Mouse (Mus musculus): ENCODE measurements around the gene Gm36864.
"Not testable (repeated sequence)": the region's sequence is repeated elsewhere in the genome, so short reads cannot be mapped to it uniquely, and the experiment has no call there.

The Gm36864 gene

GRCm38 (mm10) chr7:44235909-44236308 is at the start of gene Gm36864:
Gene Gm36864 (plus strand): TSS chr7:44236177.
- DNase-seq: no peak

DNA sequence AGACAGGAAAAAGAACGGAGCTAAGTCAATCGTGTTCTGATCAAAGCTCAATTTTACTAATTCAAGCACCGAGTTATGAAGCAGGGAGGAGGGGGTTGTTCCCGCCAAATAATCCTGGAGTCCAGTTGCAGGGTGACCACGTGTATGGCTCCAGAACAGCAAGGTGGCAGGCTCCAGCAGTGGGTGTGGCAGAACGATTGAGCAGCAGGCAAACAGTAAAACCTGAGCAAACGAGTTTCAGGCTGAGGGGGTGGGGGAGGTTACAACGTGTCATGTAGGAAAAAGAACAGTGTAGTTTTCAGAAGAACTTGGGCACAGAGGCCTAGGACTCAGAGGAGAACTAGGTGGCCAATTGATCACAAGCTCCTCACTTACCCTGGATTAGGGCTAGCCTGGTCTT is 49.5 kb upstream of the Gm36864 start:
- DNase-seq: not testable (repeated sequence)

DNA sequence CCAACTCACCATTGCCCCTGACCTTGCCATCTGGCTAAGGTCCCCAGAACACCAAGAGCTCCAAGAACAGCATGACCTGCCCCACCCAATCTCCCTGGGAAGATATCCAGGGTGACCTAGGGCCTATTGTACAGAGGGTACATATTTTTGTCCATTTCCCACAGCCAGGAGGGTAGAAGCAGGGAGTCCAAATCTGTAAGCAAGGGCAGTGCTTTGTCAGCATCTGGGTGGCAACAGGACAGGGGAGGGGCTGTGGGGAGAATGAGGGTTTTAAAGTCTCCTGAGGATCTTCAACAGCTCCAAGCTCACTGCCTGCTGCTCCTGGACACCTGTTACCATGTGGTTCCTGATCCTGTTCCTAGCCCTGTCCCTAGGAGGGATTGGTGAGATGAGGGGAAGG is 48.0 kb upstream of the Gm36864 start, which contains the start of gene Klk1b24:
Gene Klk1b24, plus strand, starts transcription at position 301 of the 400 bp plus-strand sequence.
- DNase-seq: not testable (repeated sequence)

DNA sequence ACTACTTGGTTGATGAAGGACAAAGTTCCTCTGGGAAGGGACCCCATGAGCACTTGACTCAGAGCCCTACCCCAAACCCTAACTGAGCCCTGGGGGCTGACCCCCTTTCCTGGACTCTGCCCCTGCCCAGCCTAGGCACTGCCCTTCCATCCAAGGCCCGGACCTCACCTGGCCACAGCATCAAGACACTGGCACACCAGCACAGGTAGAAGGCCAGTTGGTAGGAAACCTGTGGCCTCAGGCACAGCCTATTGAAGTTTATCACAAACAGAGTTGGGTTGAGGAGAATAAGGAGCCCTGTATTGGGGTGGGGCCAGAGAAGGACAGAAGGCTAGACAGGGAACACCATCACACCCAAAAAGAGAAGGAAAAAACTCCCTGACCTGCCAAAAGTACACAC is 42.5 kb upstream of the Gm36864 start:
- not testable (repeated sequence) for DNase-seq

GRCm38 (mm10) chr7:44197891-44198290 is 38.1 kb upstream of the Gm36864 start, which contains the start of gene Klk1b3:
Gene Klk1b3 (plus strand): TSS chr7:44198191.
- no peak for DNase-seq

DNA sequence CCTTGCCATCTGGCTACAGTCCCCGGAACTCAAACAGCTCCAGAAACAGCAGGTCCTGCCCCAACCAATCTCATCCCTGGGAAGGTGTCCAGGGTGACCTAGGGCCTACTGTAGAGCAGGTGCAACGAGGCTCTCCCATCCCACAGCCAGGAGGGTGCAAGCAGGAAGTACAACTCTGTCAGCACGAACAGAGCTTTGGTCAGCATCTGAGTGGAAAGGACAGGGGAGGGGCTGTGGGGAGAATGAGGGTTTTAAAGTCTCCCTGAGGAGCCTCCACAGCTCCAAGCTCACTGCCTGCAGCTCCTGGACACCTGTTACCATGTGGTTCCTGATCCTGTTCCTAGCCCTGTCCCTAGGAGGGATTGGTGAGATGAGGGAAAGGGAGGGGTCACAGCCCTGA is 28.8 kb upstream of the Gm36864 start, which contains the start of gene Klk1b4:
Gene Klk1b4, plus strand, starts transcription at position 301 of the 400 bp plus-strand sequence.
- not testable (repeated sequence) for DNase-seq

DNA sequence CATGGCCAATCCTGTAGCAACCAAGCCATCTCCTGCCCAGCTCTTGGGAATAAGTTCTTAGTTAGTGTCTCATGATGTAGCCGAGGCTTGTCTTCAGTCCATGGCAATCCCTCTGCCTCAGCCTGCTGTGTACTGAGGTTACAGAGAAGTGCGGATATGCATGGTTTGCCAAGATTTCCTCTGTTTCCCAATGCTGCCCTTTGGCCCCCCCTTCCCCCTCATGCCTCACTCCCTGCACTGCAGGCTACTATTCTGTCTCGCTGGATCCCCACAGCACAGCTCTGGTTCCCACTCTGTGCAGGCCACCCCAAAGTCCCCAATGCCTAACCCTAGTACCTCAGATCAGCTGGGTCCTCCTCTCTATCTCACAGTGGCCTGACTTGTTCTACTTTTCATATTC is 27.7 kb upstream of the Gm36864 start:
- no peak for DNase-seq

DNA sequence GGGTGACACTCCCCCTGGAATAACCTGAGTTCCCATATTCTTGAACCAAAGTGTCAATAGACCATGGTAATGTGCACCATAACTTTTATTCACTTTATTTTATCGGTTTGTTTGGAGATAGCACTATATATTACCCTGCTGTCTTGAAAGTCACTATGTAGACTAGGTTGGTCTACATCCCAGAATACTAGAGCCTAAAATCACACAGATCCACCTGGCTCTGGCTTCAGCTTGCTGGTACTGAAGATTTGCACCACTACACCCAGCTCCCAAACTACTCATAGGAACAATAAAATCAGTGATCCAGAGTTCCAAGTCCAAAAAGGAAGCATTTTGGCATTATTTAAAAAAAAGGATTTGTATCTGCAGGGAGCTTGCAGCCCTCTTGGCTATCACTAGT is 20.3 kb upstream of the Gm36864 start, which contains the start of gene Klk1b5:
Gene Klk1b5, plus strand, starts transcription at position 301 of the 400 bp plus-strand sequence.
- no peak for DNase-seq

- DNase-seq: not testable (repeated sequence)
Observed at GRCm38 (mm10) chr7:44221601-44222000, 14.4 kb upstream of the Gm36864 start.

GRCm38 (mm10) chr7:44222335-44222734 is 13.6 kb upstream of the Gm36864 start:
- not testable (repeated sequence) for DNase-seq

DNA sequence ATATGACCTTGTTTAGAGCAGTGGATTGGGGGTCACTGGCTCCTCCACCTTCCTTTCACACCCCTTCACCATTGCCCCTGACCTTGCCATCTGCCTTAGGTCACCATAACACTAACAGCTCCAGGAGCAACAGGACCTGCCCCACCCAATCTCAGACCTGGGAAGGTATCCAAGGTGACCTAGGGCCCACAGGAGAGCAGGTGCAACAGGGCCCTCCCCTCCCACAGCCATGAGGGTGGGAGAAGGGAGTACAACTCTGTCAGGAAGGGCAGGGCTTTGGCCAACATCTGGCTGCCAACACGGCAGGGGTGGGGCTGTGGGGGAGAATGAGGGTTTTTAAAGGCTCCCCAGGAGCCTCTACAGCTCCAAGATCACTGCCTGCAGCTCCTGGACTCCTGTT is 10.9 kb upstream of the Gm36864 start, which contains the start of gene Klk1:
Gene Klk1, plus strand, starts transcription at position 285 of the 400 bp plus-strand sequence.
- no peak for DNase-seq

DNA sequence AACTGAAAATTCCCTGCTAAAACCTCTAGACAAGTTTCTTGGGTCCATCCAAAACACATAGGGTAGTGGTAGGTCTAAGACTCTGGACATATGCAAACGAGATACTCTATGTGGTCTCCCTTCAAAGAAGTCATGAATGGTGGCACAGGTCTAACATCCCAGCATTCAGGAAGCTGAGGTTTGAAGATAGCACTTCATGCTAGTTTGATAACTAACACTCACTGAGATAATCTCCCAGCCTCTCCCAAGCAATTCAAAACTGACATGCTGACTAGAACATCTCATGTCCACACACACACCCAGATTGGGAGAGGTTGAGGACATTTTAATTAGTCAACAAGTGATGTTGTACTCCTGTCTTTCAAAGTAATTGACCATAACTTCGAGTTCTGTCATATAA is 3.9 kb downstream of the Gm36864 start:
- DNase-seq: no peak

DNA sequence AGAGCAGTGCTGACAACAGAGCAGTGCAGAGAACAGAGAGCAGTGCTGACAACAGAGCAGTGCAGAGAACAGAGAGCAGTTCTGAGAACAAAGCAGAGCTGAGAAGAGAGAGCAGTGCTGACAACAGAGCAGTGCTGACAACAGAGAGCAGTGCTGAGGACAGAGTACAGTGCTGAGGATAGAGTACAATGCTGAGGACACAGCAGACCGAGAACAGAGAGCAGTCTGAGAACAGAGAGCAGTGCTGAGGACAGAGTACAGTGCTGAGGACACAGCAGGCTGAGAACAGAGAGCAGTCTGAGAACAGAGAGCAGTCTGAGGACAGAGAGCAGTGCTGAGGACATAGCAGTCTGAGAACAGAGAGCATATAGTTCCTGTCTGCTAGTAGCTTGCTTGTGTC is 4.7 kb downstream of the Gm36864 start:
- DNase-seq: no peak

- DNase-seq: no peak
Observed at GRCm38 (mm10) chr7:44241163-44241562, 5.2 kb downstream of the Gm36864 start.

DNA sequence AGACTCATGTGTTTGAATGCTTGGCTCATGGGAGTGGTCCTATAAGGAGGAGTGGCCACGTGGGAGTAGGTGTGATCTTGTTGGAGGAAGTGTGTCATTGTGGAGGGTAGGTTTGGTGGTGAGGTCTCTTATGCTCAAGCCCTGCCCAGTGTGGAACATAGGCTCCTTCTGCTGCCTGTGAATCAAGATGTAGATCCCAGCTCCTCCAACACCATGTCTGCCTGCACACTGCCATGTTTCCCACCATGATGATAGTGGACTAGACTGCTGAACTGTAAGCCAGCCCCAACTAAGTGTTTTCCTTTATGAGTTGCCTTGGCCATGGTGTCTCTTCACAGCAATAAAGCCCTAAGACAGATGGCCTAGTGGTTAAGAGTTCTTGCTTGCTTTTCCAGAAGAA is 8.1 kb downstream of the Gm36864 start:
- DNase-seq: no peak

- DNase-seq: peak; percentile 96
Observed at GRCm38 (mm10) chr7:44246055-44246983, 10.3 kb downstream of the Gm36864 start, which contains the start of the genes 1700028J19Rik and 2410002F23Rik. Gene 1700028J19Rik (minus strand): TSS chr7:44246695. Gene 2410002F23Rik (plus strand): TSS chr7:44246722.

- peak; percentile 64 for DNase-seq
Observed at GRCm38 (mm10) chr7:44246984-44247470, 11.1 kb downstream of the Gm36864 start.

- no peak for DNase-seq
Observed at GRCm38 (mm10) chr7:44247971-44248370, 12.0 kb downstream of the Gm36864 start.

DNA sequence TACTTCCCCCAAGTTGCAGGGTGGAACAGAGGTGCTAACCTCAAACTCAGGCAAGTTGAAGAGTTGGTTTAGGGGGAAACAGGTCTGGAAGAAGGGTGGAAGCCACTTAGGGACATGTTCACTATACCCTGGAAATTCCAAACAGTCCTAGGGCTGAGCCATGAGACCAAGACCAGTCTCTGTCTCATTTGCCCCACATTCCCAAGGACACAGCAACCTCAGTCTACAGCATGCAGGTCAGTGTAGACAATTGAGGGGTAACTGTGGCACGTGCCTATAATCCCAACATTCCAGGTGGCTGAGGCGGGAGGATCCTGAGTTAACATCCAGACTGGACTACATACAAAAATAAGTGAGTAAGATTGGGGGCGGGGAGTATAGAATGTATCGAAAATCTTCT is 13.3 kb downstream of the Gm36864 start:
- no peak for DNase-seq

DNA sequence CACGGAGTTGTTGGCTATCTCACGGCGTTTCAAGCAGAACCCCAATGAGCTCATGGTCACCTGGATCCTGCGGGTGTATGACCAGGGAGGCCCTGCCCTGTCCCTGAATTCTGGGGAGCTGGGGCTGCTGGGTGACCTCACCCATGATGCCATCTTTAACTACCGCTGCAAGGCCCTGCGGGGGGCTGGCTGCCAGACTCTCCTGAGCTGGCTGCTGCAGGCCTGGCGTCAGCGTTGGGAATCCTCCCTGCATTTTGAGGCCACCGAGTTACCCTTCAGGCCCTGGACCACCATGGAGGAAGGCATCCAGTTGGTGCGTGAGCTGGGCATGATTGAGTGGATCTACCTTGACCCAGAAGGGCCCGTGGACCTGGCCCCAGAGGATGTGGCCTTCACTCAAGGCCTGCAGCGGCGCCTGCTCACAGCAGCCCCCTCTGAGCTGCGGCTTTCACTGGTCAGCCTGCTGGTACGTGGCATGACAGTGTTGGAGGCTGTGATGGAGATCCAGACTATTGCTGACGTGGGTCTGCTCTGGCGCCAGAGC is 14.8 kb downstream of the Gm36864 start:
- DNase-seq: not testable (repeated sequence)

DNA sequence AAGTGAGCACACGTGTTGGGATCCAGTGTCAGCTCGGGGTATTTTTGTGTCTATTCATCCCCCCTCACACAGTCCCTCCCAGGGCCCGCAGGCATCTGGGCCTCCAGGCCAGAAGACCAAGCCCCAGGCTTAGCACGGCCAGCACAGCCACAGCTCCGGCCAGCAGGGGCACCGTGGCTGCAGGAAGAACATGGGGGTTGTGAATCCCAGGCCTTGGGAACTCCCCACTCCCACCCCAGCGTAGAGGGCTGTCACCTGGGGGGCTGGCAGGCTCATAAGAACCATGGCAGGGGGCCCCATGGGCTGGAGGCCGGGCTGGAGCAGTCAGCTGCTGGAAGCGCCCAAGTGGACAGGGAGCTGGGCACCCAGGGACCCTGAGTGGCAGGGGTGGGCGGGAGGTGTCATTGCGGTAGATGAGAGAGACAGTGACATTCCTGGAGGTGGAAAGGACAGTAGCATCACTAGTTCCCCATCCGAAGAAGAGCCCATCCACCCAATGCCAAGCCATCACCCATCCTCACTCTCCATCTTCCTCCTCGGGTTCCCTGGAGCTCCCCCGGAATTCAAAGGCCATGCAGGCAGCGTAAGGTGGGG is 17.1 kb downstream of the Gm36864 start:
- no peak for DNase-seq

- no peak for DNase-seq
Observed at GRCm38 (mm10) chr7:44254930-44255329, 19.0 kb downstream of the Gm36864 start.

DNA sequence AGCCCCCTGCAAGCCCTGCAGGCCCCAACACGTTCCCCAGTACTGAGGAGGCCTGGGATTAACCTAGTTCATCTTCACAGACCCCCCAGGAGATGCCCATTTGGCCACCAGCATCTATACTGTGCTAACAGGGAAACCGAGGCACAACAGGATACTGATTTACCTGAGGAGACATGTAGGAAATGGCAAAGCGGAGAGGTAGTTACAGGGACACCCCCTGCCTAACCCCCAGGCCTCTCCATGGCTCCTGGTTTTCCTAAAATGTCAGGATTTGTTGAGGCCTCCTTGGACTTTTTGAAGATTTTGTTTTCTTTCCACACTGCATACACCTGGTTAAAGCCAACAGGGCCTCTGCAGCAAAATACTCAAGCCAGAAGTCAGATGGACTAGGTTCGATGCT is 21.3 kb downstream of the Gm36864 start, which contains the start of gene Acp4:
Gene Acp4, minus strand, starts transcription at position 101 of the 400 bp plus-strand sequence.
- DNase-seq: no peak
